Mouse (Mus musculus) forebrain, embryonic 10.5 days (tissue): Measurements from ENCODE around the gene Arhgef40. TPM values are rescaled to one million over a fixed set of nuclear protein-coding genes. Genes with fewer than 3 reads are reported as not detected.
"Not testable (repeated sequence)": the region's sequence is repeated elsewhere in the genome, so short reads cannot be mapped to it uniquely, and the experiment has no call there.

ENCODE experiments used
- DNase-seq: peaks from one replicate; pipeline ENCODE4 v3.0.0-alpha.2; 2017; ENCODE audit warnings: low spot score; ENCODE audit errors: extremely low spot score
- H3K27ac ChIP-seq: fragments of 300-500 bp; sonication (generic); 2 replicates; pipeline ENCODE4 v1.5.1; 2016; ENCODE audit warnings: mild to moderate bottlenecking
- H3K27me3 ChIP-seq: fragments of 300-500 bp; sonication (generic); 2 replicates; pipeline ENCODE4 v1.6.1; 2016; ENCODE audit warnings: mild to moderate bottlenecking; ENCODE audit not compliant: poor library complexity, severe bottlenecking
- H3K36me3 ChIP-seq: fragments of 300-500 bp; sonication (generic); replicated peaks from 2 replicates; pipeline ENCODE4 v1.6.1; 2016; ENCODE audit warnings: mild to moderate bottlenecking, moderate library complexity
- H3K4me1 ChIP-seq: fragments of 300-500 bp; sonication (generic); 2 replicates; pipeline ENCODE4 v1.6.1; 2016
- H3K4me3 ChIP-seq: fragments of 300-500 bp; sonication (generic); 2 replicates; pipeline ENCODE4 v1.5.1; 2016; ENCODE audit warnings: mild to moderate bottlenecking, moderate library complexity
- H3K9me3 ChIP-seq: fragments of 300-500 bp; sonication (generic); 2 replicates; pipeline ENCODE4 v1.6.1; 2016; ENCODE audit warnings: mild to moderate bottlenecking, moderate library complexity
- WGBS: fragments of 180-500 bp; shearing (Covaris S2); methylation state at CpG from one replicate; pipeline ENCODE4 v1.1.7; 2016; 5-methylcytosine and 5-hydroxymethylcytosine counted together
- polyA plus RNA-seq: library from polyadenylated mRNA; unstranded; fragments of >200 nt; fragmentation: Nextera tagmentation; extraction: Ambion mirVana; gene quantifications from 2 replicates; pipeline ENCODE4 v1.2.1, GENCODE M21; 2016

Gene Arhgef40
- polyA plus RNA-seq, 1 experiment from 2014 or later = 102 TPM

- no peaks in the 10 kb centered on the region for H3K9me3 ChIP-seq
- peaks cover 60% of the 10 kb centered on the region for H3K4me1 ChIP-seq
- H3K36me3 ChIP-seq = peaks cover 7% of the 10 kb centered on the region
- peak overlapping the region; percentile 89 for H3K27ac ChIP-seq
- H3K4me3 ChIP-seq = peak overlapping the region; percentile 40
- DNase-seq = peak; percentile 91
- no peaks in the 10 kb centered on the region for H3K27me3 ChIP-seq
- 4% methylated on average over 23 of the region's 23 CpGs for WGBS
Measured at GRCm38 (mm10) chr14:52022709-52023459, 38.4 kb downstream of the Arhgef40 start.

- Histone ChIP-seq H3K36me3 (no peaks in the 10 kb centered on the region), H3K27ac (no peak overlapping the region), H3K4me3 (no peak overlapping the region), H3K27me3 (no peaks in the 10 kb centered on the region), H3K4me1 (peaks cover 47% of the 10 kb centered on the region), H3K9me3 (no peaks in the 10 kb centered on the region)
- WGBS = 90% methylated on average over 2 of the region's 2 CpGs
- DNase-seq = no peak
Measured at GRCm38 (mm10) chr14:52024133-52024532, 39.6 kb downstream of the Arhgef40 start.

- H3K27me3 ChIP-seq = no peaks in the 10 kb centered on the region
- DNase-seq = no peak
- 92% methylated on average over 4 of the region's 4 CpGs for WGBS
- no peak overlapping the region for H3K27ac ChIP-seq
- no peak overlapping the region for H3K4me3 ChIP-seq
- no peaks in the 10 kb centered on the region for H3K9me3 ChIP-seq
- no peaks in the 10 kb centered on the region for H3K36me3 ChIP-seq
- H3K4me1 ChIP-seq = peaks cover 26% of the 10 kb centered on the region
Measured at GRCm38 (mm10) chr14:52026342-52026741, 41.8 kb downstream of the Arhgef40 start.

GRCm38 (mm10) chr14:52035926-52036325, 51.4 kb downstream of the Arhgef40 start:
- no peak for DNase-seq
- Histone ChIP-seq H3K27ac (no peak overlapping the region), H3K36me3 (no peaks in the 10 kb centered on the region), H3K4me1 (no peaks in the 10 kb centered on the region), H3K27me3 (no peaks in the 10 kb centered on the region), H3K9me3 (no peaks in the 10 kb centered on the region), H3K4me3 (no peak overlapping the region)
- 91% methylated on average over 6 of the region's 6 CpGs for WGBS

- Histone ChIP-seq H3K36me3 (no peaks in the 10 kb centered on the region), H3K9me3 (no peaks in the 10 kb centered on the region), H3K4me1 (no peaks in the 10 kb centered on the region), H3K27ac (no peak overlapping the region), H3K4me3 (no peak overlapping the region), H3K27me3 (no peaks in the 10 kb centered on the region)
- no peak for DNase-seq
- WGBS = 91% methylated on average over 5 of the region's 5 CpGs
Measured at GRCm38 (mm10) chr14:52039332-52039731, 54.8 kb downstream of the Arhgef40 start.

- H3K36me3 ChIP-seq, H3K4me3 ChIP-seq, H3K27me3 ChIP-seq, DNase-seq, H3K27ac ChIP-seq, H3K9me3 ChIP-seq: not testable (repeated sequence)
- 74% methylated on average over 3 of the region's 3 CpGs for WGBS
- H3K4me1 ChIP-seq = peaks cover 16% of the 10 kb centered on the region
Measured at GRCm38 (mm10) chr14:52042359-52042758, 57.8 kb downstream of the Arhgef40 start, which contains the start of gene Olfr221. Gene Olfr221 (minus strand): TSS chr14:52042459.

- 76% methylated on average over 6 of the region's 6 CpGs for WGBS
- no peaks in the 10 kb centered on the region for H3K36me3 ChIP-seq
- no peak overlapping the region for H3K4me3 ChIP-seq
- no peaks in the 10 kb centered on the region for H3K27me3 ChIP-seq
- no peak overlapping the region for H3K27ac ChIP-seq
- no peak for DNase-seq
- no peaks in the 10 kb centered on the region for H3K9me3 ChIP-seq
- peaks cover 16% of the 10 kb centered on the region for H3K4me1 ChIP-seq
Measured at GRCm38 (mm10) chr14:52043446-52043845, 58.9 kb downstream of the Arhgef40 start.

- H3K4me1 ChIP-seq = peaks cover 16% of the 10 kb centered on the region
- WGBS = 16% methylated on average over 8 of the region's 8 CpGs
- no peak overlapping the region for H3K4me3 ChIP-seq
- no peak overlapping the region for H3K27ac ChIP-seq
- H3K36me3 ChIP-seq = no peaks in the 10 kb centered on the region
- no peaks in the 10 kb centered on the region for H3K27me3 ChIP-seq
- DNase-seq = no peak
- no peaks in the 10 kb centered on the region for H3K9me3 ChIP-seq
Measured at GRCm38 (mm10) chr14:52044901-52045678, 60.6 kb downstream of the Arhgef40 start.

GRCm38 (mm10) chr14:52045966-52046565, 61.5 kb downstream of the Arhgef40 start:
- WGBS = 82% methylated on average over 9 of the region's 9 CpGs
- H3K27me3 ChIP-seq = no peaks in the 10 kb centered on the region
- no peak for DNase-seq
- H3K9me3 ChIP-seq = no peaks in the 10 kb centered on the region
- no peak overlapping the region for H3K27ac ChIP-seq
- peaks cover 16% of the 10 kb centered on the region for H3K4me1 ChIP-seq
- no peaks in the 10 kb centered on the region for H3K36me3 ChIP-seq
- H3K4me3 ChIP-seq = no peak overlapping the region

- H3K36me3 ChIP-seq, H3K4me3 ChIP-seq, H3K27me3 ChIP-seq, H3K4me1 ChIP-seq, H3K27ac ChIP-seq, H3K9me3 ChIP-seq, DNase-seq: not testable (repeated sequence)
- 93% methylated on average over 3 of the region's 3 CpGs for WGBS
Measured at GRCm38 (mm10) chr14:52052720-52053119, 68.2 kb downstream of the Arhgef40 start.
